Mouse (Mus musculus): Measurements from ENCODE around the gene A930018P22Rik.

GRCm38 (mm10) chr2:104128803-104129531, 6.4 kb downstream of the A930018P22Rik start:
- TF ChIP-seq POLR2A (IDR thresholded peaks at IDR 0.05; ENCODE audit: low read depth, low read length) (no peak), CTCF (IDR thresholded peaks at IDR 0.05; ENCODE audit: extremely low read depth, insufficient read depth, insufficient read length, insufficient replicate concordance) (no peak)
